Mouse (Mus musculus) thymus, adult 2 months (tissue): ENCODE results near the gene Nppc. TPM values are rescaled to one million over a fixed set of nuclear protein-coding genes. Genes with fewer than 3 reads are reported as not detected.
A peak's percentile ranks its signal among the peaks of the same experiment; 100 is the strongest.

ENCODE experiments used
- DNase-seq: peaks from one replicate; pipeline ENCODE4 v3.0.0; 2021
- H3K27ac ChIP-seq: fragments of 200-500 bp; 2 replicates; pipeline ENCODE4 v1.5.1; 2012; ENCODE audit warnings: low read length, control low read depth; ENCODE audit not compliant: control insufficient read depth, insufficient read depth
- H3K27me3 ChIP-seq: fragments of 200-500 bp; 2 replicates; pipeline ENCODE4 v1.6.1; 2012; ENCODE audit warnings: mild to moderate bottlenecking, low read length, moderate library complexity, mixed read lengths; ENCODE audit not compliant: control insufficient read depth, insufficient read depth
- H3K36me3 ChIP-seq: fragments of 200-500 bp; 2 replicates; pipeline ENCODE4 v1.6.1; 2012; ENCODE audit warnings: mild to moderate bottlenecking, low read length, moderate library complexity; ENCODE audit not compliant: control insufficient read depth, insufficient read depth
- H3K4me1 ChIP-seq: fragments of 200-500 bp; replicated peaks from 2 replicates; pipeline ENCODE4 v1.6.1; 2012; ENCODE audit warnings: low read length; ENCODE audit not compliant: control insufficient read depth, insufficient read depth
- H3K4me3 ChIP-seq: fragments of 200-500 bp; 2 replicates; pipeline ENCODE4 v1.5.1; 2012; ENCODE audit warnings: mild to moderate bottlenecking, low read length, control low read depth, moderate library complexity; ENCODE audit not compliant: control insufficient read depth, insufficient read depth
- CTCF ChIP-seq: fragments of 200-500 bp; IDR thresholded peaks from 2 replicates; pipeline ENCODE4 v1.5.1; 2012; ENCODE audit warnings: mild to moderate bottlenecking, control low read depth, low read length, moderate library complexity, borderline replicate concordance; ENCODE audit not compliant: control insufficient read depth, poor library complexity, insufficient read depth; ENCODE audit errors: extremely low read depth
- POLR2A ChIP-seq: fragments of 200-500 bp; IDR thresholded peaks from 2 replicates; pipeline ENCODE4 v1.6.1; 2012; ENCODE audit warnings: mild to moderate bottlenecking, low read length, control low read depth, moderate library complexity; ENCODE audit not compliant: control insufficient read depth, poor library complexity, insufficient read depth; ENCODE audit errors: extremely low read depth
- WGBS: fragments of 180-500 bp; shearing (Covaris S2); methylation state at CpG from one replicate; pipeline ENCODE4 v1.1.7; 2018; 5-methylcytosine and 5-hydroxymethylcytosine counted together
- polyA plus RNA-seq: library from polyadenylated mRNA; depleted of rRNA; stranded (reverse); fragments of >200 nt; gene quantifications from 2 replicates; pipeline ENCODE4 v1.2.3, GENCODE M21; 2012

The Nppc gene
- polyA plus RNA-seq, 1 experiment, result 0.89 TPM

GRCm38 (mm10) chr1:86657071-86657470 lies 13.3 kb downstream of the Nppc start:
- no peaks in the 10 kb centered on the region for H3K4me1 ChIP-seq
- no peak for DNase-seq

GRCm38 (mm10) chr1:86652675-86653074 lies 17.7 kb downstream of the Nppc start:
- Histone ChIP-seq H3K4me3 (no peak overlapping the region), H3K4me1 (no peaks in the 10 kb centered on the region), H3K27me3 (no peaks in the 10 kb centered on the region), H3K36me3 (no peaks in the 10 kb centered on the region), H3K27ac (no peak overlapping the region)
- 67% methylated on average over 4 of the region's 4 CpGs for WGBS
- no peak for DNase-seq
- TF ChIP-seq POLR2A (no peak), CTCF (no peak)

More at GRCm38 (mm10) chr1:86657071-86657470, 13.3 kb downstream of the Nppc start:
- Histone ChIP-seq H3K27ac (no peak overlapping the region), H3K36me3 (no peaks in the 10 kb centered on the region), H3K4me3 (no peak overlapping the region), H3K27me3 (no peaks in the 10 kb centered on the region)
- 96% methylated on average over 5 of the region's 5 CpGs for WGBS
- TF ChIP-seq CTCF (no peak), POLR2A (no peak)

- DNase-seq, result peak; percentile 65
- Histone ChIP-seq H3K4me3 (no peak overlapping the region), H3K36me3 (no peaks in the 10 kb centered on the region), H3K27ac (no peak overlapping the region), H3K27me3 (no peaks in the 10 kb centered on the region), H3K4me1 (no peaks in the 10 kb centered on the region)
- TF ChIP-seq POLR2A (no peak), CTCF (peak; percentile 84; the same call in 1 of the 2 replicates)
- 18% methylated on average over 6 of the region's 6 CpGs for WGBS
These were observed 20.1 kb downstream of the Nppc start for GRCm38 (mm10) chr1:86650272-86650671.

GRCm38 (mm10) chr1:86647517-86647916 lies 22.9 kb downstream of the Nppc start:
- Histone ChIP-seq H3K36me3 (no peaks in the 10 kb centered on the region), H3K27ac (no peak overlapping the region), H3K27me3 (no peaks in the 10 kb centered on the region), H3K4me3 (no peak overlapping the region), H3K4me1 (peaks cover 5% of the 10 kb centered on the region; the same call in 1 of the 2 replicates)
- WGBS, result 100% methylated on average over 2 of the region's 2 CpGs
- no peak for DNase-seq
- TF ChIP-seq POLR2A (no peak), CTCF (no peak)

- H3K27me3 ChIP-seq, result no peaks in the 10 kb centered on the region
- no peaks in the 10 kb centered on the region for H3K36me3 ChIP-seq
- TF ChIP-seq CTCF, result no peak
- no peak for TF ChIP-seq POLR2A
- H3K27ac ChIP-seq, result no peak overlapping the region
- 28% methylated on average over 13 of the region's 13 CpGs for WGBS
- peaks cover 5% of the 10 kb centered on the region; the same call in 1 of the 2 replicates for H3K4me1 ChIP-seq
- peak; percentile 42 for DNase-seq
- H3K4me3 ChIP-seq, result no peak overlapping the region
These were observed 27.1 kb downstream of the Nppc start for GRCm38 (mm10) chr1:86643101-86643809.

GRCm38 (mm10) chr1:86634751-86635359 lies 35.5 kb downstream of the Nppc start:
- WGBS, result 90% methylated on average over 6 of the region's 6 CpGs
- H3K27ac ChIP-seq, result no peak overlapping the region
- DNase-seq, result no peak

More at GRCm38 (mm10) chr1:86634751-86635359, 35.5 kb downstream of the Nppc start:
- H3K27me3 ChIP-seq, result no peaks in the 10 kb centered on the region
- no peaks in the 10 kb centered on the region for H3K4me1 ChIP-seq
- H3K36me3 ChIP-seq, result no peaks in the 10 kb centered on the region
- TF ChIP-seq CTCF (no peak), POLR2A (no peak)
- H3K4me3 ChIP-seq, result no peak overlapping the region
